Mouse (Mus musculus) thymus, postnatal 0 days (tissue): ENCODE data around the gene Lef1. TPM values are rescaled to one million over a fixed set of nuclear protein-coding genes. Genes with fewer than 3 reads are reported as not detected.

Source experiments
- polyA plus RNA-seq: library from polyadenylated mRNA; unstranded; fragments of >200 nt; fragmentation: Nextera tagmentation; extraction: Ambion mirVana; gene quantifications from 2 replicates; pipeline ENCODE4 v1.2.1, GENCODE M21; 2015

Lef1 gene
- polyA plus RNA-seq, 1 experiment from 2014 or later = 284 TPM

Other genes starting within 250 kb of the Lef1 start
- gene Hadh, start 161.6 kb downstream of the Lef1 start, polyA plus RNA-seq = 89.3 and 94.8 TPM in 2 replicates
- gene Cyp2u1, start 192.8 kb downstream of the Lef1 start, polyA plus RNA-seq = 0.22 and 0.52 TPM in 2 replicates